Mouse (Mus musculus) cerebellum, adult 2 months (tissue): ENCODE measurements at regions not wholly inside any gene's neighbourhood (a gene's known extent, or its start where the extent isn't known, plus 50 kb on each side); places are given as distances from the start of the nearest gene placed in this dataset.

ENCODE experiments used
- CTCF ChIP-seq: fragments of 200-500 bp; IDR thresholded peaks from 2 replicates; pipeline ENCODE4 v1.5.1; 2011; ENCODE audit warnings: low read depth, mild to moderate bottlenecking, control low read depth, low read length, moderate library complexity, borderline replicate concordance; ENCODE audit not compliant: insufficient read depth
- POLR2A ChIP-seq: fragments of 200-500 bp; IDR thresholded peaks from 2 replicates; pipeline ENCODE4 v1.6.1; 2011; ENCODE audit warnings: low read length, control low read depth, borderline replicate concordance; ENCODE audit not compliant: insufficient read depth

DNA sequence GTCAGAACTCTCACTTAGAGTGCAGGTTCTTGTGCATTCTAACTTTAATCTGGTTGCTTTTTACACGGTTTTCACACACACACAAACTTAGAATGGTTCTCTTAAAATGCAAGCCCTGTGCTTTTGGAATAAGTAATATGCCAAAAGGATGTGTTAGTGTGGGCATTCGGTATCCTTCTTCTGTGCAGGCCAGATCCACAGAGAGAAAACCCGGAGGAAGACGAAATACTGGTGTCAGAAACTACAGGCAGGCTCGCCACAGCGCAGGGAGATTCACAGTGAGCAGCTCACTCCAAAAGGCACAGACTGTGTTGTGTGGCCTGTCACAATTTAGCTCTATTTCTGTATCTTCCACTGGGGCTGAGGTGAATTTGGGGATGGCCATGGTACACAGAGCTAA, 129.5 kb downstream of the Pja2 start:
- TF ChIP-seq CTCF (no peak), POLR2A (no peak)
